25 mouse cellular contexts compared by ENCODE assay signal in the genomic region with DNA sequence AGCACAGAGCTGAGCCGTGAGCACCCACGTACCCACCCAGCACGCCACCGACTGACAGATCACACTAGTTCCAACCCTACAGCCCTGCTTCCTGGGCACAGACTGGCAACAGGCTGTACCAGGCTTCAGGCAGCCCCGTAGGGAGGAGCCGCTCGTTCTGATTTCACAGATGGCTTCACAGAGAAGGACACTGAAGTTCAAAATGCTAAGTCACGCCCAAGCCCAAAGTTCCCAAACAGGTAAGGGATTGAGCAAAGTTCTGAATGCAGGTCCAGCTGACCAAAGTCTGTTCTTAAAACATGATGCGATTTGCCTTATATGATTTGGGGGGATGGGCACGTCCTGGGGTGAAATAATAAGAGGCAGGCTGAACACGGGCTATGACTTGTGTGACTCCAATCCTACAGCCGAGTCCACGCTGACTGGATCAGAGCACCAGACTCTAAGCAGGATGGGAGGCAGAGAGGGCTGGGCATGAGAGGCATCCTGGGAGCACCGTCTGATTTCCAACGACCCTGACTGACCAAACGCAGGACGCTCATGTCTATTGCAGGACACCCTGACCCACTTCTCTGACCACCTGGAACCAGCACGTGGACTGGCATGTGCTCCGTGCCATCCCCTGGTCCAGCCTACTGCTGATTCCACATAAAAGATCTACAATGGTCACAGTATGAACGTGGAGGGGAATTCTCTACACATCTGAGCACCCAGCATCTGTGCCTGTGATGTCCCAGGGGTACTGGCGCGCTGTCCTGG. TPM values are rescaled to one million over a fixed set of nuclear protein-coding genes. Genes with fewer than 3 reads are reported as not detected.
DNase-seq lines count a peak whose midpoint lies in the region; ATAC-seq and TF ChIP-seq lines count a peak whose summit lies in the region.
"Had no signal": no experiment of that assay in that cellular context is flagged by ENCODE, and none has a peak within 500 bp of the region (broad histone marks: within the 10 kb centered on the region; RNA-seq: fewer than 3 reads in every experiment).

No protein-coding gene starts in this region.

- no peaks in the 10 kb centered on the region for H3K27me3 ChIP-seq in neural tube, embryonic 15.5 days (replicated peaks)
- H3K27me3 ChIP-seq in kidney, adult 2 months (replicated peaks; ENCODE audit: control insufficient read depth, insufficient read depth, low read length), result no peaks in the 10 kb centered on the region
- H3K27me3 ChIP-seq: embryonic facial prominence, embryonic 12.5 days; forebrain, embryonic 13.5 days; heart, embryonic 15.5 days; liver, embryonic 13.5 days had no signal

- H3K27ac ChIP-seq in neural tube, embryonic 15.5 days (replicated peaks), result no peak overlapping the region
- H3K27ac ChIP-seq in kidney, adult 2 months (ENCODE audit: insufficient read depth, low read depth, low read length), result peak overlapping the region; percentile 91
- H3K27ac ChIP-seq: embryonic facial prominence, embryonic 12.5 days; forebrain, embryonic 13.5 days; heart, adult 2 months; heart, embryonic 15.5 days; hindbrain, postnatal 0 days; liver, embryonic 13.5 days; midbrain, embryonic 10.5 days had no signal

- peak; percentile 43 for TF ChIP-seq POLR2A in kidney, adult 2 months (IDR thresholded peaks at IDR 0.05; ENCODE audit: low read depth, low read length)

- no peak for TF ChIP-seq CTCF in kidney, adult 2 months (conservative IDR thresholded peaks at IDR 0.05; ENCODE audit: insufficient read depth, insufficient read length, low read depth, low read length)

- H3K9ac ChIP-seq in neural tube, embryonic 15.5 days (replicated peaks), result 0 out of 2 replicates have a peak overlapping the region, but pooled peaks have one; percentile 7
- H3K9ac ChIP-seq: embryonic facial prominence, embryonic 12.5 days; forebrain, embryonic 13.5 days; heart, embryonic 15.5 days; liver, embryonic 13.5 days; lung, embryonic 14.5 days had no signal

- peaks cover 56% of the 10 kb centered on the region for H3K36me3 ChIP-seq in neural tube, embryonic 15.5 days
- H3K36me3 ChIP-seq in kidney, adult 2 months (ENCODE audit: control insufficient read depth, insufficient read depth, low read length), result peaks cover 1% of the 10 kb centered on the region; the same call in 1 of the 2 replicates

- DNase-seq in cerebellum, adult 11-12 months, result peak; percentile 63
- no peak for DNase-seq in cerebellum, postnatal 10 days
- DNase-seq in neural tube, embryonic 10.5 days (ENCODE audit: extremely low spot score, low spot score), result no peak
- DNase-seq in kidney, adult 2 months, result peak; percentile 93
- peak; percentile 74 for DNase-seq in kidney, postnatal 14 days
- DNase-seq in frontal cortex, postnatal 25 days (ENCODE audit: low spot score in 2 of 2), result no peak
- DNase-seq in heart, adult 8-10 months (ENCODE audit: low spot score), result no peak
- DNase-seq: adrenal gland, postnatal 14 days; gastrocnemius, postnatal 25 days; liver, embryonic 13.5 days; lung, embryonic 14.5 days; lung, postnatal 36 days had no signal

- H3K9me3 ChIP-seq in neural tube, embryonic 15.5 days (replicated peaks), result no peaks in the 10 kb centered on the region
- H3K9me3 ChIP-seq: embryonic facial prominence, embryonic 12.5 days; forebrain, embryonic 13.5 days; heart, embryonic 15.5 days; liver, embryonic 13.5 days; midbrain, embryonic 10.5 days had no signal

- H3K4me2 ChIP-seq in neural tube, embryonic 15.5 days, result no peak overlapping the region
- H3K4me2 ChIP-seq: embryonic facial prominence, embryonic 12.5 days; forebrain, embryonic 13.5 days; heart, embryonic 15.5 days; liver, embryonic 13.5 days; lung, embryonic 14.5 days had no signal

- WGBS in neural tube, embryonic 15.5 days, result 93% methylated on average over 22 of the region's 22 CpGs
- WGBS in kidney, adult 2 months, result 50% methylated on average over 22 of the region's 22 CpGs

- no peak for ATAC-seq in neural tube, embryonic 15.5 days (ENCODE audit: low FRiP score)
- ATAC-seq: forebrain, embryonic 13.5 days; hindbrain, postnatal 0 days; intestine, postnatal 0 days had no signal

- H3K4me1 ChIP-seq in neural tube, embryonic 15.5 days, result peaks cover 29% of the 10 kb centered on the region
- peaks cover 27% of the 10 kb centered on the region for H3K4me1 ChIP-seq in kidney, adult 2 months (ENCODE audit: control insufficient read depth, insufficient read depth, low read length)

- no peak overlapping the region for H3K4me3 ChIP-seq in neural tube, embryonic 15.5 days (replicated peaks)
- H3K4me3 ChIP-seq in kidney, adult 2 months (ENCODE audit: insufficient read depth, low read depth, low read length), result peak overlapping the region; percentile 31
- H3K4me3 ChIP-seq: embryonic facial prominence, embryonic 12.5 days; erythroblast, embryonic 14.5 days; forebrain, embryonic 13.5 days; heart, adult 2 months; heart, embryonic 15.5 days; liver, embryonic 13.5 days; midbrain, embryonic 10.5 days had no signal

RNA-seq across cellular contexts. Expression of a gene that starts 7.2 kb away (rescaled TPM):
- polyA plus RNA-seq in neural tube, embryonic 15.5 days (2015; fragmentation: Nextera tagmentation; extraction: Ambion mirVana), result 31.1 and 31.8 TPM in 2 replicates
- 138 and 141 TPM in 2 replicates for polyA plus RNA-seq in kidney, adult 2 months (2012; rRNA removed)
- 10 to 100 TPM; 11.8 to 18.5 (median 14.5) TPM for total RNA-seq in heart, adult 8-10 months (2022)

RNA-seq across cellular contexts. Expression of a gene that starts 8.5 kb away (rescaled TPM):
- 22.2 and 35.9 TPM in 2 replicates for polyA plus RNA-seq in neural tube, embryonic 15.5 days (2015; fragmentation: Nextera tagmentation; extraction: Ambion mirVana)
- polyA plus RNA-seq in kidney, adult 2 months (2012; rRNA removed), result 220 and 241 TPM in 2 replicates
- 100 to 1,000 TPM; 225 to 279 (median 244) TPM for total RNA-seq in heart, adult 8-10 months (2022)

RNA-seq across cellular contexts. Expression of a gene that starts 29.5 kb away (rescaled TPM):
- 36.7 and 40.5 TPM in 2 replicates for polyA plus RNA-seq in neural tube, embryonic 15.5 days (2015; fragmentation: Nextera tagmentation; extraction: Ambion mirVana)
- not detected in 2 replicates for polyA plus RNA-seq in kidney, adult 2 months (2012; rRNA removed)
- not detected for total RNA-seq in heart, adult 8-10 months (2022)
- total RNA-seq: adrenal gland, postnatal 14 days; gastrocnemius, postnatal 25 days; heart, adult 2 months; hematopoietic stem cell, adult 5-6 weeks; hindbrain, postnatal 0 days; layer of hippocampus, postnatal 10 days had no signal
- polyA plus RNA-seq: cortical plate, adult 2 months; erythroblast, embryonic 14.5 days; heart, adult 2 months; spleen, adult 2 months had no signal

RNA-seq across cellular contexts. Expression of a gene that starts 30.4 kb away (rescaled TPM):
- 34.3 and 40.4 TPM in 2 replicates for polyA plus RNA-seq in neural tube, embryonic 15.5 days (2015; fragmentation: Nextera tagmentation; extraction: Ambion mirVana)
- polyA plus RNA-seq in kidney, adult 2 months (2012; rRNA removed), result 202 and 209 TPM in 2 replicates
- 10 to 100 TPM; 75.2 to 88.5 (median 78.8) TPM for total RNA-seq in heart, adult 8-10 months (2022)

Comparison
In these comparisons a context has a peak if more than half of its experiments do, and no peak if none do; other contexts are left out.
1. DNase-seq: peak in cerebellum, adult 11-12 months (single experiment), kidney, adult 2 months (single experiment) and kidney, postnatal 14 days (single experiment); none in cerebellum, postnatal 10 days (0 of 2), neural tube, embryonic 10.5 days (single experiment), frontal cortex, postnatal 25 days (0 of 2) and heart, adult 8-10 months (single experiment).
2. RNA of a gene that starts 29.5 kb away (polyA plus RNA-seq): 36.7 to 40.5 TPM in neural tube, embryonic 15.5 days; not detected in kidney, adult 2 months; every median in the first group is over 10 times any median in the second.